Mouse (Mus musculus): Measurements from ENCODE around the gene Pi16.

Pi16 gene

DNA sequence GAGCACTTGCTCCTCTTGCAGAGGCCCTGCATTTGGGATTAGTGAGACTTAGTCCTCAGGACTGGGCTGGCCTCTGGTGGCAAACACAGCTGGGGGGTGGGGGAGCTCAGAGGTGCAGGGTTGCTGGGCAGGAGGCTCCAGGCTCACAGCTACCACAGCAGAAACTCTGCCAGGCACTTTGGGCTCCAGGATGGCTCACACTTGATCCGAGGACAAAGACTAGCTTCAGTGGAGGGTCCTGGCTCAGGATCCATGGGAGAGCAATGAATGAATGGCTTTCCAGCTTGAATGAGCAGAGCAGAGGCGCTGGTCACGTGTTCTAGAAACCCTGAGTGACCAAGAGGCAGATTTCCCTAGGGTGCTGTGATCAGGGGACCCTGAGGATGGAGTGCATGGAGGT is 41.4 kb downstream of the Pi16 start:
- no peak for DNase-seq

DNA sequence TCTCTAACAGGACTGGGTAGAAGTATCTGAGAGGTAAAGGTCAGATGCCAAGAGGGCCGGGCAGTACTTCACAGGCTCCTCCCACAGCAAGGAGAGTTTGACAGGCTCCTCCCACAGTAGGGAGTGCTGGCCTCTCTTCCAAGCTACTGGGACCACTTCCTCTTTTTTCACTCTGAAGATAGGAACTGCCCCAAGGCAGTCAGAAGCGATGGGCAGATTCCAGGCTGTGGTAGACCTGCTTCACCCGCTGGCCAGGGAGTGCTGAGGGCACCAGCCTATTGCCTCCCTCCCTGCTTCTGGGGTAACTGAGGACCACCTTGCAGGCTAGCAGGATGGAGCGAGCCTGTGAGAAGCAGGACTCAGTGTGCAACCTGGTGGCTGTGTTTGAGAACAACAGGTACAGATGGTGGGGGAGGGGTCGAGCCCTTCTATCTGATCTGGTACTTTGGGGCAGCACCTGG is 43.3 kb downstream of the Pi16 start, which contains the start of gene Fgd2:
Gene Fgd2, plus strand, starts transcription at position 154 of the 461 bp plus-strand sequence.
- no peak for DNase-seq

GRCm38 (mm10) chr17:29361982-29362691 is 44.7 kb downstream of the Pi16 start:
- DNase-seq, result peak; percentile 63

- no peak for DNase-seq
These were observed 45.6 kb downstream of the Pi16 start for GRCm38 (mm10) chr17:29363109-29363508.

DNA sequence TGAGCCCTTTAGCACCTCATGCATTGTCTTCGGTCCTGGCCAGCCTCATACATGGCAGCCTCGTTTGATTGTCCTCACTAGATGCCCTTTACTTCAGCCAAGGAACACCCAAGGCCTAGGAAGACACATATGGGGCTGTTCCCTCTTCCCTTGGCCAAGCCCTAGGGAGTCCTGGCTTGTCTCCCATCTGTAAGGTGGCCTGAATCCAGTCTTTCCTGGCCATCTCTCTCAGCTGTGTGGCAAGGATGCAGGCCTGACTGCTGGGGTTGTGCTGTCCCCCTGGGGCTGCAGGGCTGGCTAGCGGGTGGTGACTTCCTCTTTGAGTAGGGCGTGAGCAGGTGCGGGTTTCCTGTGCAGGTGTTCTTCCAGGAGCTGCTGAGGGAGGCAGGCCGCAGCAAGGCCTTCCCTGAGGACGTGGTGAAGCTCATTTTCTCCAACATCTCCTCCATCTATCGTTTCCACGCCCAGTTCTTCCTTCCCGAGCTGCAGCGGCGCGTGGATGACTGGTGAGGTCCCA is 47.7 kb downstream of the Pi16 start:
- peak; percentile 45 for DNase-seq

GRCm38 (mm10) chr17:29368726-29369125 is 51.2 kb downstream of the Pi16 start:
- no peak for DNase-seq

GRCm38 (mm10) chr17:29370984-29371723 is 53.7 kb downstream of the Pi16 start:
- DNase-seq, result peak; percentile 93

DNA sequence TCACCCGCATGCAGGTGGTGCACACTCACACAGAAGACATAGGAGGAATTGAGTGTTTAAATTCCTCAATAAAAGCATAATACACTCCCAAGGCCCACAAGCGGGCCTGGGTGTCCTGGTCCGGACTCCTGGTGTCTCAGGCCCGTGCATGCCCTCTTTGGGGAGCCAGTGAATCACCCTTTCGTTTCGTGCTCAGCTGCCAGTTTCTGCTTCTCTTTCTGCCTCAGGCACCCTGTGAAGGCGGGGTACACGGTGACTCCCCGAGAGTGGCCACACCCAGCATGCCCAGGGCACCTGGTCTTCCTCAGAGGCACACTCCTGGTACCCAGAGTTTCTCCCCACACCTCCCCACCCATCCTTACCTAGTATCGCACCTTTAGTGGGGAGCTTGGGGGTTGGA is 58.4 kb downstream of the Pi16 start:
- DNase-seq, result no peak

- no peak for DNase-seq
These were observed 60.6 kb downstream of the Pi16 start for GRCm38 (mm10) chr17:29378056-29378455.
